Mouse (Mus musculus): ENCODE results near the gene Mum1. TPM values are rescaled to one million over a fixed set of nuclear protein-coding genes. Genes with fewer than 3 reads are reported as not detected.
A peak's percentile ranks its signal among the peaks of the same experiment; 100 is the strongest.

Gene Mum1
- polyA plus RNA-seq, 1 experiment = 42.5 TPM

- 85% methylated on average over 10 of the region's 10 CpGs for WGBS
- H3K27ac ChIP-seq (ENCODE audit: insufficient read depth, low read length) = no peak overlapping the region
- no peaks in the 10 kb centered on the region for H3K27me3 ChIP-seq (ENCODE audit: control insufficient read depth, insufficient read depth, low read length)
- H3K4me1 ChIP-seq (ENCODE audit: control insufficient read depth, insufficient read depth, low read length) = no peaks in the 10 kb centered on the region
- no peak for DNase-seq
- TF ChIP-seq CTCF (IDR thresholded peaks at IDR 0.05; ENCODE audit: borderline replicate concordance, insufficient read depth, low read depth, low read length) = no peak
- no peak for TF ChIP-seq POLR2A (IDR thresholded peaks at IDR 0.05; ENCODE audit: borderline replicate concordance, insufficient read depth, low read length)
- no peak overlapping the region for H3K4me3 ChIP-seq (replicated peaks; ENCODE audit: insufficient read depth, low read depth, low read length)
Measured at GRCm38 (mm10) chr10:80187739-80188138, 38.5 kb upstream of the Mum1 start.

- no peak for TF ChIP-seq POLR2A (IDR thresholded peaks at IDR 0.05; ENCODE audit: borderline replicate concordance, insufficient read depth, low read length)
- no peak for TF ChIP-seq CTCF (IDR thresholded peaks at IDR 0.05; ENCODE audit: borderline replicate concordance, insufficient read depth, low read depth, low read length)
- 70% methylated on average over 15 of the region's 15 CpGs for WGBS
- H3K27ac ChIP-seq (ENCODE audit: insufficient read depth, low read length) = no peak overlapping the region
Measured at GRCm38 (mm10) chr10:80188453-80189024, 37.7 kb upstream of the Mum1 start.

GRCm38 (mm10) chr10:80189999-80190398, 36.2 kb upstream of the Mum1 start:
- 42% methylated on average over 21 of the region's 21 CpGs for WGBS
- H3K27me3 ChIP-seq (ENCODE audit: control insufficient read depth, insufficient read depth, low read length) = no peaks in the 10 kb centered on the region
- no peak overlapping the region for H3K27ac ChIP-seq (ENCODE audit: insufficient read depth, low read length)
- no peaks in the 10 kb centered on the region for H3K4me1 ChIP-seq (ENCODE audit: control insufficient read depth, insufficient read depth, low read length)
- no peak for DNase-seq
- no peak overlapping the region for H3K4me3 ChIP-seq (replicated peaks; ENCODE audit: insufficient read depth, low read depth, low read length)
- TF ChIP-seq POLR2A (IDR thresholded peaks at IDR 0.05; ENCODE audit: borderline replicate concordance, insufficient read depth, low read length) (no peak), CTCF (IDR thresholded peaks at IDR 0.05; ENCODE audit: borderline replicate concordance, insufficient read depth, low read depth, low read length) (no peak)

More at GRCm38 (mm10) chr10:80188453-80189024, 37.7 kb upstream of the Mum1 start:
- Histone ChIP-seq H3K27me3 (ENCODE audit: control insufficient read depth, insufficient read depth, low read length) (no peaks in the 10 kb centered on the region), H3K4me3 (replicated peaks; ENCODE audit: insufficient read depth, low read depth, low read length) (no peak overlapping the region), H3K4me1 (ENCODE audit: control insufficient read depth, insufficient read depth, low read length) (no peaks in the 10 kb centered on the region)
- DNase-seq = no peak

- Histone ChIP-seq H3K4me1 (ENCODE audit: control insufficient read depth, insufficient read depth, low read length) (no peaks in the 10 kb centered on the region), H3K4me3 (replicated peaks; ENCODE audit: insufficient read depth, low read depth, low read length) (peak overlapping the region; percentile 53), H3K27me3 (ENCODE audit: control insufficient read depth, insufficient read depth, low read length) (no peaks in the 10 kb centered on the region), H3K27ac (ENCODE audit: insufficient read depth, low read length) (no peak overlapping the region)
- WGBS = 2% methylated on average over 48 of the region's 48 CpGs
- no peak; the same call in 1 of the 2 replicates for TF ChIP-seq POLR2A (IDR thresholded peaks at IDR 0.05; ENCODE audit: borderline replicate concordance, insufficient read depth, low read length)
- no peak for TF ChIP-seq CTCF (IDR thresholded peaks at IDR 0.05; ENCODE audit: borderline replicate concordance, insufficient read depth, low read depth, low read length)
- peak in 1 of 2 experiments; percentile 58 for DNase-seq
Measured at GRCm38 (mm10) chr10:80190491-80191051, 35.7 kb upstream of the Mum1 start.

GRCm38 (mm10) chr10:80193976-80194375, 32.3 kb upstream of the Mum1 start:
- no peak for DNase-seq
- H3K27me3 ChIP-seq (ENCODE audit: control insufficient read depth, insufficient read depth, low read length) = no peaks in the 10 kb centered on the region
- TF ChIP-seq CTCF (IDR thresholded peaks at IDR 0.05; ENCODE audit: borderline replicate concordance, insufficient read depth, low read depth, low read length) (no peak), POLR2A (IDR thresholded peaks at IDR 0.05; ENCODE audit: borderline replicate concordance, insufficient read depth, low read length) (no peak)
- H3K4me3 ChIP-seq (replicated peaks; ENCODE audit: insufficient read depth, low read depth, low read length) = no peak overlapping the region
- H3K27ac ChIP-seq (ENCODE audit: insufficient read depth, low read length) = no peak overlapping the region
- 82% methylated on average over 6 of the region's 6 CpGs for WGBS
- no peaks in the 10 kb centered on the region for H3K4me1 ChIP-seq (ENCODE audit: control insufficient read depth, insufficient read depth, low read length)

- Histone ChIP-seq H3K27me3 (ENCODE audit: control insufficient read depth, insufficient read depth, low read length) (no peaks in the 10 kb centered on the region), H3K4me3 (replicated peaks; ENCODE audit: insufficient read depth, low read depth, low read length) (no peak overlapping the region), H3K4me1 (ENCODE audit: control insufficient read depth, insufficient read depth, low read length) (no peaks in the 10 kb centered on the region; the same call in 1 of the 2 replicates), H3K27ac (ENCODE audit: insufficient read depth, low read length) (no peak overlapping the region)
- DNase-seq = no peak
- 46% methylated on average over 8 of the region's 8 CpGs for WGBS
- TF ChIP-seq POLR2A (IDR thresholded peaks at IDR 0.05; ENCODE audit: borderline replicate concordance, insufficient read depth, low read length) = no peak
Measured at GRCm38 (mm10) chr10:80194441-80194840, 31.8 kb upstream of the Mum1 start.

GRCm38 (mm10) chr10:80196167-80196566, 30.1 kb upstream of the Mum1 start:
- H3K27ac ChIP-seq (ENCODE audit: insufficient read depth, low read length) = no peak overlapping the region
- DNase-seq = no peak
- H3K27me3 ChIP-seq (ENCODE audit: control insufficient read depth, insufficient read depth, low read length) = no peaks in the 10 kb centered on the region
- peaks cover 3% of the 10 kb centered on the region for H3K4me1 ChIP-seq (ENCODE audit: control insufficient read depth, insufficient read depth, low read length)
- 94% methylated on average over 1 of the region's 1 CpGs for WGBS
- H3K4me3 ChIP-seq (replicated peaks; ENCODE audit: insufficient read depth, low read depth, low read length) = no peak overlapping the region
- TF ChIP-seq CTCF (IDR thresholded peaks at IDR 0.05; ENCODE audit: borderline replicate concordance, insufficient read depth, low read depth, low read length) (no peak), POLR2A (IDR thresholded peaks at IDR 0.05; ENCODE audit: borderline replicate concordance, insufficient read depth, low read length) (no peak)

Measured in cerebellum, adult 2 months (tissue).